ENCODE assay signal across 8 mouse cellular contexts in the genomic region with DNA sequence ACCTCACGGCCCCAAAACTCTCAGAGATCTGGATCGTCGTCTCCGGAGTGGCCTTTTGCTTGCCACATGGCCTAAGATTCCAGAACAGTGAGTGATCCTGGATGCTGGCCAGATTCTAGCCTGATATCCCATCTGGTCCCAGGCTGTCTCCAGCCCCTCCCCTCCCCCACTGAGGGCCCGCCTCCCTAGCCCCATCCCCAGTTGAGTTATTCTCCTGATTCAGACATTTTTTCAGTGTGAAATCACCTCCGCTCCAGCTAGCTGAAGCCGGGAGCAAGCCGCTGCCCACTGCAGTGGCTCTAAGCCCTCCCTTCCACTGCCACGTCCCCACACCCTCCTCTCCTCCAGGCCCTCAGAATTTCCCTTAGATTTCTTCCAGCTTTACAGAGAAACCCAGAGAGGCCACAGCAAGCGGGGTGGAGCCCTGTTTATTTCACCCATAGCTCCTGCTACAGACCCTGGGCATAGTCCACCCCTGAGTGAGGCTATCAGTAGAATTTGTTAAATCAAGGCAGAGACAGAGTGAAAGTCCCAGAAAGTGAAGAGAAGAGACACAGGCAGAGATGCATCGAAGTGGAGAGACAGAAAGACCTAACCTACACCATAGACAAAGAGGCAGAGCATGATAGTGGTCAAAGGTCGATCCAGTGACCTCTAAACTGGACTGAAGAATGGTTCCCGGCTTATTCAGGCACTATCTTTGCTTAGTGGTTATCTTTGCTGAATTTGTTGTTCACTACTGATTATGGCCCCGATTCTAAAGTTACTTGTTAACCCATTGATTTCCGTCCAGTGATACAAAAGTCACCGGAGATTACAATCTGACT. TPM values are rescaled to one million over a fixed set of nuclear protein-coding genes. Genes with fewer than 3 reads are reported as not detected.
DNase-seq lines count a peak whose midpoint lies in the region; ATAC-seq lines count a peak whose summit lies in the region.

No protein-coding gene starts in this region.

- WGBS in embryonic facial prominence, embryonic 15.5 days, result 31% methylated on average over 16 of the region's 16 CpGs
- WGBS in heart, embryonic 14.5 days, result 19% methylated on average over 16 of the region's 16 CpGs

- H3K27ac ChIP-seq in embryonic facial prominence, embryonic 15.5 days (replicated peaks), result peak overlapping the region; percentile 92
- peak overlapping the region; percentile 83 to 85 for H3K27ac ChIP-seq in heart, embryonic 14.5 days (replicated peaks in 1 of 2; ENCODE audit: control insufficient read depth in 1 of 2, insufficient read depth in 1 of 2, low read depth in 2 of 2, low read length in 2 of 2)

- H3K4me3 ChIP-seq in embryonic facial prominence, embryonic 15.5 days (replicated peaks), result 0 out of 2 replicates have a peak overlapping the region, but pooled peaks have one; percentile 10
- H3K4me3 ChIP-seq in heart, embryonic 14.5 days (ENCODE audit: control insufficient read depth in 1 of 2, insufficient read depth in 1 of 2, low read depth in 1 of 2, low read length in 2 of 2), result no peak overlapping the region

- no peaks in the 10 kb centered on the region for H3K36me3 ChIP-seq in embryonic facial prominence, embryonic 15.5 days
- no peaks in the 10 kb centered on the region for H3K36me3 ChIP-seq in heart, embryonic 14.5 days (ENCODE audit: control insufficient read depth, insufficient read depth, low read length)

- peak; percentile 53 to 56 for DNase-seq in right cerebral cortex, postnatal 10 days (ENCODE audit: low spot score in 2 of 2)
- DNase-seq in right cerebral cortex, adult 2 months (ENCODE audit: low spot score in 2 of 2), result no peak
- peak; percentile 97 for DNase-seq in kidney, postnatal 10 days
- peak; percentile 90 to 93 for DNase-seq in lung, postnatal 4 days
- DNase-seq in testis, postnatal 10 days (ENCODE audit: low spot score), result peak; percentile 94
- DNase-seq in layer of hippocampus, adult 18-20 months (ENCODE audit: low spot score in 2 of 2), result no peak

- H3K9me3 ChIP-seq in embryonic facial prominence, embryonic 15.5 days (replicated peaks), result no peaks in the 10 kb centered on the region
- H3K9me3 ChIP-seq in heart, embryonic 14.5 days (ENCODE audit: control insufficient read depth, low read length), result no peaks in the 10 kb centered on the region

- ATAC-seq in embryonic facial prominence, embryonic 15.5 days (ENCODE audit: insufficient number of reproducible peaks, low FRiP score, low TSS enrichment, low read depth), result peak; percentile 89
- ATAC-seq in heart, embryonic 14.5 days (ENCODE audit: insufficient number of reproducible peaks, insufficient read depth, low FRiP score, low read depth), result peak; percentile 77

- H3K9ac ChIP-seq in embryonic facial prominence, embryonic 15.5 days, result no peak overlapping the region
- peak overlapping the region; percentile 19; the same call in 1 of the 2 replicates for H3K9ac ChIP-seq in heart, embryonic 14.5 days (ENCODE audit: low read length)

- no peaks in the 10 kb centered on the region for H3K27me3 ChIP-seq in embryonic facial prominence, embryonic 15.5 days
- H3K27me3 ChIP-seq in heart, embryonic 14.5 days (ENCODE audit: control insufficient read depth, insufficient read depth, low read length), result no peaks in the 10 kb centered on the region

- peaks cover 42% of the 10 kb centered on the region for H3K4me1 ChIP-seq in embryonic facial prominence, embryonic 15.5 days
- H3K4me1 ChIP-seq in heart, embryonic 14.5 days (ENCODE audit: control insufficient read depth in 2 of 2, insufficient read depth in 2 of 2, low read length in 2 of 2), result peaks cover 30 to 36% of the 10 kb centered on the region in 2 experiments

- H3K4me2 ChIP-seq in embryonic facial prominence, embryonic 15.5 days (replicated peaks), result peak overlapping the region; percentile 12; the same call in 1 of the 2 replicates
- H3K4me2 ChIP-seq in heart, embryonic 14.5 days (ENCODE audit: low read length), result 0 out of 2 replicates have a peak overlapping the region, but pooled peaks have one; percentile 4

RNA-seq across cellular contexts. Expression of a gene that starts 5.4 kb away (rescaled TPM):
- polyA plus RNA-seq in embryonic facial prominence, embryonic 15.5 days (2015; fragmentation: Nextera tagmentation; extraction: Ambion mirVana), result 3,074 and 3,219 TPM in 2 replicates
- polyA plus RNA-seq in heart, embryonic 14.5 days (2014; fragmentation: Nextera tagmentation; extraction: Ambion mirVana), result 1,748 and 1,849 TPM in 2 replicates
- 100 to 1,000 TPM; 251 to 284 TPM for total RNA-seq in layer of hippocampus, adult 18-20 months (2021)

RNA-seq across cellular contexts. Expression of a gene that starts 32.6 kb away (rescaled TPM):
- 487 and 541 TPM in 2 replicates for polyA plus RNA-seq in embryonic facial prominence, embryonic 15.5 days (2015; fragmentation: Nextera tagmentation; extraction: Ambion mirVana)
- 311 and 354 TPM in 2 replicates for polyA plus RNA-seq in heart, embryonic 14.5 days (2014; fragmentation: Nextera tagmentation; extraction: Ambion mirVana)
- 10 to 100 TPM; 93.8 to 94.5 TPM for total RNA-seq in layer of hippocampus, adult 18-20 months (2021)

RNA-seq across cellular contexts. Expression of a gene that starts 41.1 kb away (rescaled TPM):
- polyA plus RNA-seq in embryonic facial prominence, embryonic 15.5 days (2015; fragmentation: Nextera tagmentation; extraction: Ambion mirVana), result 150 and 160 TPM in 2 replicates
- polyA plus RNA-seq in heart, embryonic 14.5 days (2014; fragmentation: Nextera tagmentation; extraction: Ambion mirVana), result 103 and 104 TPM in 2 replicates
- 10 to 100 TPM; 34.6 to 34.8 TPM for total RNA-seq in layer of hippocampus, adult 18-20 months (2021)

Comparison
In these comparisons a context has a peak if more than half of its experiments do, and no peak if none do; other contexts are left out.
1. DNase-seq: peak in right cerebral cortex, postnatal 10 days (2 of 2), kidney, postnatal 10 days (single experiment), lung, postnatal 4 days (2 of 2) and testis, postnatal 10 days (single experiment); none in right cerebral cortex, adult 2 months (0 of 2) and layer of hippocampus, adult 18-20 months (0 of 2).